Mouse (Mus musculus) olfactory bulb, adult 2 months (tissue): Measurements from ENCODE around the gene Pcbd2.

ENCODE experiments used
- CTCF ChIP-seq: fragments of 200-500 bp; IDR thresholded peaks from 2 replicates; pipeline ENCODE4 v1.5.1; 2012; ENCODE audit warnings: low read depth, mild to moderate bottlenecking, low read length, moderate library complexity; ENCODE audit not compliant: insufficient read depth
- POLR2A ChIP-seq: fragments of 200-500 bp; IDR thresholded peaks from 2 replicates; pipeline ENCODE4 v1.6.1; 2012; ENCODE audit warnings: mild to moderate bottlenecking, low read depth, low read length, moderate library complexity; ENCODE audit not compliant: insufficient read depth

GRCm38 (mm10) chr13:55742306-55742705 lies 15.1 kb downstream of the Pcbd2 start:
- TF ChIP-seq CTCF (no peak), POLR2A (no peak)
